Mouse (Mus musculus) hindbrain, embryonic 10.5 days (tissue): ENCODE measurements around the gene Ctdsp1. TPM values are rescaled to one million over a fixed set of nuclear protein-coding genes. Genes with fewer than 3 reads are reported as not detected.
A peak's percentile ranks its signal among the peaks of the same experiment; 100 is the strongest.

Experiments used
- DNase-seq: peaks from one replicate; pipeline ENCODE4 v3.0.0-alpha.2; 2017; ENCODE audit warnings: low spot score
- H3K27ac ChIP-seq: fragments of 300-500 bp; sonication (generic); 2 replicates; pipeline ENCODE4 v1.5.1; 2016; ENCODE audit warnings: mild to moderate bottlenecking, moderate library complexity
- H3K27me3 ChIP-seq: fragments of 300-500 bp; sonication (generic); 2 replicates; pipeline ENCODE4 v1.6.1; 2016; ENCODE audit warnings: mild to moderate bottlenecking; ENCODE audit not compliant: poor library complexity, insufficient read depth, severe bottlenecking
- H3K36me3 ChIP-seq: fragments of 300-500 bp; sonication (generic); 2 replicates; pipeline ENCODE4 v1.6.1; 2016; ENCODE audit warnings: mild to moderate bottlenecking, moderate library complexity
- H3K4me1 ChIP-seq: fragments of 300-500 bp; sonication (generic); replicated peaks from 2 replicates; pipeline ENCODE4 v1.6.1; 2016; ENCODE audit warnings: mild to moderate bottlenecking
- H3K4me3 ChIP-seq: fragments of 300-500 bp; sonication (generic); 2 replicates; pipeline ENCODE4 v1.5.1; 2016; ENCODE audit warnings: mild to moderate bottlenecking, moderate library complexity
- H3K9me3 ChIP-seq: fragments of 300-500 bp; sonication (generic); 2 replicates; pipeline ENCODE4 v1.6.1; 2016; ENCODE audit warnings: mild to moderate bottlenecking, moderate library complexity
- WGBS: fragments of 180-500 bp; shearing (Covaris S2); methylation state at CpG from one replicate; pipeline ENCODE4 v1.1.7; 2016; 5-methylcytosine and 5-hydroxymethylcytosine counted together
- polyA plus RNA-seq: library from polyadenylated mRNA; unstranded; fragments of >200 nt; fragmentation: Nextera tagmentation; extraction: Ambion mirVana; gene quantifications from 2 replicates; pipeline ENCODE4 v1.2.1, GENCODE M21; 2016

The Ctdsp1 gene
- polyA plus RNA-seq, 1 experiment from 2014 or later = 34.3 TPM

GRCm38 (mm10) chr1:74384525-74384924, 6.8 kb upstream of the Ctdsp1 start:
- no peak for DNase-seq
- 89% methylated on average over 8 of the region's 8 CpGs for whole genome bisulfite sequencing
- no peaks in the 10 kb centered on the region for H3K9me3 ChIP-seq
- H3K36me3 ChIP-seq = no peaks in the 10 kb centered on the region
- no peak overlapping the region for H3K27ac ChIP-seq
- H3K4me3 ChIP-seq = no peak overlapping the region
- H3K27me3 ChIP-seq = peaks cover 12% of the 10 kb centered on the region
- peaks cover 17% of the 10 kb centered on the region for H3K4me1 ChIP-seq

DNA sequence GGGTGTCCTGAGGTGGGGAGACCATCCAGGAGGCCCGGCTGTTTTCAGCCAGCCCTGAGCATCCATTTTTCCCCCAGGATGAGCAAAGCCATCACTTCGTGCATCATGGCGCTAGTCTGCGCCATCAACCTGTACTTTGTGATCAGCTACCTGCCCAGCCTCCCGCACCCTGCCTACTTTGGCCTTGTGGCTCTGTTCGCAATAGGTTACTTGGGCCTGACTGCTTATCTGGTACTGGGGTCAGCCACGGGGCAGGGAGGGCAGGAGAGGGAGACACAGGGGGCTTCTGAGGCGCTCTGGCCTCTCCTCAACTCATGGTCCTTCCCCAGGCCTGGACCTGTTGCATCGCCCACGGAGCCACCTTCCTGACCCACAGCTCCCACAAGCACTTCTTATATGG, 6.2 kb upstream of the Ctdsp1 start:
- peaks cover 23% of the 10 kb centered on the region for H3K4me1 ChIP-seq
- DNase-seq = no peak
- peaks cover 17% of the 10 kb centered on the region for H3K27me3 ChIP-seq
- no peaks in the 10 kb centered on the region for H3K9me3 ChIP-seq
- no peak overlapping the region for H3K4me3 ChIP-seq
- no peak overlapping the region; the same call in 1 of the 2 replicates for H3K27ac ChIP-seq
- H3K36me3 ChIP-seq = no peaks in the 10 kb centered on the region
- WGBS = 94% methylated on average over 10 of the region's 10 CpGs

GRCm38 (mm10) chr1:74385531-74385930, 5.8 kb upstream of the Ctdsp1 start:
- no peaks in the 10 kb centered on the region for H3K9me3 ChIP-seq
- H3K4me1 ChIP-seq = peaks cover 27% of the 10 kb centered on the region
- 91% methylated on average over 8 of the region's 8 CpGs for WGBS
- H3K36me3 ChIP-seq = no peaks in the 10 kb centered on the region
- H3K4me3 ChIP-seq = no peak overlapping the region
- no peak for DNase-seq
- peaks cover 22% of the 10 kb centered on the region for H3K27me3 ChIP-seq
- H3K27ac ChIP-seq = no peak overlapping the region; the same call in 1 of the 2 replicates

GRCm38 (mm10) chr1:74386363-74386713, 5.0 kb upstream of the Ctdsp1 start:
- peaks cover 33% of the 10 kb centered on the region for H3K4me1 ChIP-seq
- H3K27ac ChIP-seq = peak overlapping the region; percentile 95
- H3K27me3 ChIP-seq = peaks cover 25% of the 10 kb centered on the region
- no peaks in the 10 kb centered on the region for H3K36me3 ChIP-seq
- peak overlapping the region; percentile 68 for H3K4me3 ChIP-seq
- 65% methylated on average over 7 of the region's 10 CpGs for WGBS
- H3K9me3 ChIP-seq = no peaks in the 10 kb centered on the region
- DNase-seq = no peak

GRCm38 (mm10) chr1:74386714-74387385, 4.5 kb upstream of the Ctdsp1 start:
- Histone ChIP-seq H3K9me3 (no peaks in the 10 kb centered on the region), H3K36me3 (no peaks in the 10 kb centered on the region), H3K4me1 (peaks cover 33% of the 10 kb centered on the region), H3K27me3 (peaks cover 25% of the 10 kb centered on the region), H3K27ac (peak overlapping the region; percentile 95), H3K4me3 (peak overlapping the region; percentile 68)
- DNase-seq = peak; percentile 96
- WGBS = under 1% methylated on average over 26 of the region's 26 CpGs

DNA sequence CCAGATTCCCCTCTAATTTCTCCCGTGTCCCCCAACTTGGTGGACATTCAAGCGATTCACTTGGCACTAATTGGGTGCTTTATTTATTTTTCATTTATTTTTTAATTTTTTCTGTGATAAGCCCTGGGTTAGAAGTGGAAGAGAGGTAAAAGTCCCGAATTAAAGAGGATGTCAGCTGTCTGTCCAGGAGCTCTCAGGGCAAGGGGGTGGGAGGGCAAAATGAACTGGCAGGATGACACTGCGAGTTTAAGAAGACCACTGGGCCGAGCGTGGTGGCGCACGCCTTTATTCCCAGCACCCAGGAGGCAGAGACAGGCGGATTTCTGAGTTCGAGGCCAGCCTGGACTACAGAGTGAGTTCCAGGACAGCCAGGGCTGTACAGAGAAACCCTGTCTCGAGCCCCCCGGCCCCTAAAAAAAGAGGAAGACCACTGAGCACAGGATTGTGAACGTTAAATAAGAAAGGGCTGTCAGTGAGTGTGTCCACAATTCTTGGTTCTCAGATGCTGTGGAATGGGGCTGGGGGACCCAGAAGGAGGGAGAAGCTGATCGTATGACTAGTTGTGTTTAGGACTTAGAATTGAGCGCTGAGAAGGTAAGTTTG, 3.8 kb upstream of the Ctdsp1 start:
- Histone ChIP-seq H3K4me3 (peak overlapping the region; percentile 68), H3K36me3 (no peaks in the 10 kb centered on the region), H3K4me1 (peaks cover 40% of the 10 kb centered on the region), H3K27me3 (peaks cover 25% of the 10 kb centered on the region), H3K9me3 (no peaks in the 10 kb centered on the region), H3K27ac (peak overlapping the region; percentile 95)
- WGBS = 55% methylated on average over 15 of the region's 15 CpGs
- no peak for DNase-seq

DNA sequence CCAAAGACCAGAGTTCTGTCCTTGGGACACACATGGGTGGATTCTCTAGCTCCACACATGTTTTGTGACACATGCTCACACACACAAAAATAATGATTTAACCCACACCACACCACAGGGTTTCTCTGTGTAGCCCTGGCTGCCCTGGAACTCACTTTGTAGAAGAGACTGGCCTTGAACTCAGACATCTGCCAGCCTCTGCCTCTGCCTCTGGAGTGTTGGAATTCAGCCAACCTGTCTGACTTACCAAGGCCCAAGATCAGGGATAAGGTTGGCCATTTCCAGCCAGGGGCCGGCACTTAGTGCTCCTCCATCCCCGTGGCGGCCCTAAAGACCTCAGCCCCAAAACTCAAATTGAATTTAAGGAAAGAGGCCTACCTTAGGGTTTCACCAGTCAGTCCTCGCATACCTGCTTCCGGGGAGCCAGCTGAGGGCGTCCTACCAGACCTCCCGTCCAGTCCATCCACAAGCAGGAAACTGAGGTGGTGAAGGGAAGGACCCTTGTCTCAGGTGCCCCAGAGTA, 2.9 kb upstream of the Ctdsp1 start:
- Histone ChIP-seq H3K9me3 (no peaks in the 10 kb centered on the region), H3K4me3 (no peak overlapping the region), H3K27ac (no peak overlapping the region), H3K27me3 (peaks cover 25% of the 10 kb centered on the region), H3K36me3 (peaks cover 6% of the 10 kb centered on the region), H3K4me1 (peaks cover 49% of the 10 kb centered on the region)
- DNase-seq = no peak
- WGBS = 70% methylated on average over 7 of the region's 7 CpGs

GRCm38 (mm10) chr1:74389831-74390286, 1.4 kb upstream of the Ctdsp1 start:
- Histone ChIP-seq H3K4me1 (peaks cover 54% of the 10 kb centered on the region), H3K9me3 (no peaks in the 10 kb centered on the region), H3K27ac (peak overlapping the region; percentile 69), H3K36me3 (peaks cover 20% of the 10 kb centered on the region), H3K4me3 (peak overlapping the region; percentile 97), H3K27me3 (peaks cover 25% of the 10 kb centered on the region)
- peak; percentile 42 for DNase-seq
- 2% methylated on average over 29 of the region's 29 CpGs for WGBS

DNA sequence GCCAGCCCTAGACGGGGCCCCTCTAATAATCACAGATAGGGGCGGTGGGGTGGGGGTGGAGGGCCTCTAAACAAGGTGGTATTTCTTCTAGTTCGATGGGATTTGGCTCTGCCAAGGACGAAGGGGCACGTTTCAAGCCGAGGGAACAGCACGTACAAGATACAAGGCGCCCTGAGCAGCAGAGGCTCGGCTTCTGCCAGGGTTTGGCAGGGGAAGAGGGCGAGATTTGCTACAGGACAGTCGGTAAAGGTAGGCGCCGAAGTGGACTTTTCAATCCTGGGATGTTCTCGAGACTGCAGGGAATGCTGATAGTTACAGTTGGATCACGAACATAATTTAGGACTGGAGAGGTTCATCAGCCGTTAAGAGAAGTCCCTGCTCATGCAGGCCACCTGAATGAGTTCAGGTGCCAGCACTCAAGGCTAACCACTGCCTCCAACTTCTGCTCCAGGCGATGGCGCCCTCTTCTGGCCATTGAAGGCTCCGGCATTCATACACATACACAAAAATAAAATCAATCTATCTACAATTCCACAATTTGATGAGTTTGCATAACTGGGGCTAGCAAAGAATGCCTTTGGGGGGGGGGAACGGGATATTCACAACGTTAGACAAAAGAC, 912 bp upstream of the Ctdsp1 start:
- peak; percentile 62 for DNase-seq
- Histone ChIP-seq H3K27ac (peak overlapping the region; percentile 69), H3K27me3 (peaks cover 25% of the 10 kb centered on the region), H3K9me3 (no peaks in the 10 kb centered on the region), H3K4me1 (peaks cover 54% of the 10 kb centered on the region), H3K4me3 (peak overlapping the region; percentile 97), H3K36me3 (peaks cover 25% of the 10 kb centered on the region)
- 5% methylated on average over 21 of the region's 21 CpGs for WGBS

- Histone ChIP-seq H3K27ac (peak overlapping the region; percentile 99), H3K4me1 (peaks cover 55% of the 10 kb centered on the region), H3K36me3 (peaks cover 30% of the 10 kb centered on the region), H3K27me3 (peaks cover 25% of the 10 kb centered on the region), H3K4me3 (peak overlapping the region; percentile 97), H3K9me3 (no peaks in the 10 kb centered on the region)
- peak; percentile 68 for DNase-seq
- WGBS = under 1% methylated on average over 63 of the region's 63 CpGs
Measured at GRCm38 (mm10) chr1:74391844-74392441, 634 bp downstream of the Ctdsp1 start.

DNA sequence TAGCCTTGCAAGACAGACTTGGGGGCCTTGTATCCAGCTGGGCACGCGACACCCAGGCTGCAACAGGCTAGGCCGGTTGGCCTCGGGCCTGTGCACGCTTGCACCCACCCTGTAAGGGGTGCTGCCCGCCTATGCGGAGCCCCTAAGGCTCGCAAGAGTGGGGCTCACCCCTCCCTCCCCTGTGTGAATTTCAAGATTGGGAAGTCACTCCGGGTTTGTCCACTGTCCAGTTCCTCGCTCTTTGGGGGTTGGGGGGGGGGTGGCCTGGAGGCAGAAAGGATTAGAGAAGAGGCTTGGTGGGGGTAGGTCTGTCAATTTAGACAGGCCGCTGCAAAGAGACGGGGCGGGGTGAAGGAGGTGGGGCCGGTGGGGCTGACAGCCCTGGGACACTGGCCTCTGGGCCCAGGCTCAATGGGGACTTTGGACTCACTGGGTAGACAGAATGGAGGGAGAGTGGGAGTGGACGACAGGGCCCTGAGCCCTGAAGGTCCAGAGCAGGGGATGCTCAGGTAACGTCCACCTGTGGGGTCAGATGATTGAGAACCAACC, 1.2 kb downstream of the Ctdsp1 start:
- DNase-seq = no peak
- Histone ChIP-seq H3K27me3 (peaks cover 25% of the 10 kb centered on the region), H3K27ac (peak overlapping the region; percentile 99), H3K4me1 (peaks cover 54% of the 10 kb centered on the region), H3K36me3 (peaks cover 30% of the 10 kb centered on the region), H3K4me3 (peak overlapping the region; percentile 97), H3K9me3 (no peaks in the 10 kb centered on the region)
- WGBS = 3% methylated on average over 16 of the region's 16 CpGs

GRCm38 (mm10) chr1:74393010-74393409, 1.7 kb downstream of the Ctdsp1 start:
- Histone ChIP-seq H3K27me3 (peaks cover 25% of the 10 kb centered on the region), H3K4me3 (peak overlapping the region; percentile 97), H3K27ac (peak overlapping the region; percentile 99), H3K4me1 (peaks cover 55% of the 10 kb centered on the region), H3K36me3 (peaks cover 30% of the 10 kb centered on the region), H3K9me3 (no peaks in the 10 kb centered on the region)
- no peak for DNase-seq
- WGBS = 53% methylated on average over 7 of the region's 7 CpGs
